Mouse (Mus musculus) small intestine, adult 2 months (tissue): ENCODE data around the gene Hjurp.

Experiments
- CTCF ChIP-seq: fragments of 200-500 bp; IDR thresholded peaks from 2 replicates; pipeline ENCODE4 v1.5.1; 2012; ENCODE audit warnings: low read depth, mild to moderate bottlenecking, control low read depth, inconsistent platforms, low read length, moderate library complexity, mixed read lengths; ENCODE audit not compliant: insufficient replicate concordance, insufficient read length; ENCODE audit errors: extremely low read depth
- POLR2A ChIP-seq: fragments of 200-500 bp; IDR thresholded peaks from 2 replicates; pipeline ENCODE4 v1.6.1; 2012; ENCODE audit warnings: low read depth, mild to moderate bottlenecking, control low read depth, inconsistent platforms, low read length, moderate library complexity

- TF ChIP-seq POLR2A (no peak), CTCF (no peak)
Observed at GRCm38 (mm10) chr1:88256886-88257663, 20.4 kb downstream of the Hjurp start.
